Mouse (Mus musculus) lung, embryonic 14.5 days (tissue): ENCODE data around the gene Tm4sf5. TPM values are rescaled to one million over a fixed set of nuclear protein-coding genes. Genes with fewer than 3 reads are reported as not detected.
"Not testable (repeated sequence)": the region's sequence is repeated elsewhere in the genome, so short reads cannot be mapped to it uniquely, and the experiment has no call there.

ENCODE experiments used
- ATAC-seq: fragments of 200-750 bp; cut with Nextera tagmentation; 2 replicates; pipeline ENCODE4 v1.8.0; 2017; ENCODE audit warnings: mild to moderate bottlenecking, moderate TSS enrichment, moderate library complexity; ENCODE audit not compliant: insufficient read depth
- DNase-seq: peaks from one replicate; pipeline ENCODE4 v3.0.0-alpha.2; 2015
- H3K27ac ChIP-seq: fragments of 300-500 bp; sonication (generic); 2 replicates; pipeline ENCODE4 v1.5.1; 2014; ENCODE audit warnings: low read depth, mild to moderate bottlenecking, moderate library complexity
- H3K27me3 ChIP-seq: fragments of 300-500 bp; sonication (generic); 2 replicates; pipeline ENCODE4 v1.6.1; 2014; ENCODE audit warnings: low read length, control low read depth; ENCODE audit not compliant: insufficient read depth
- H3K36me3 ChIP-seq: fragments of 300-500 bp; sonication (generic); 2 replicates; pipeline ENCODE4 v1.6.1; 2014; ENCODE audit warnings: control low read depth; ENCODE audit not compliant: insufficient read depth
- H3K4me1 ChIP-seq: fragments of 300-500 bp; sonication (generic); 2 replicates; pipeline ENCODE4 v1.6.1; 2014; ENCODE audit warnings: antibody characterized with exemption, control low read depth; ENCODE audit not compliant: insufficient read depth
- H3K4me2 ChIP-seq: fragments of 300-500 bp; sonication (generic); 2 replicates; pipeline ENCODE4 v1.6.1; 2014; ENCODE audit warnings: mild to moderate bottlenecking
- H3K4me3 ChIP-seq: fragments of 300-500 bp; sonication (generic); 2 replicates; pipeline ENCODE4 v1.5.1; 2014; ENCODE audit warnings: low read depth, low read length
- H3K9ac ChIP-seq: fragments of 300-500 bp; sonication (generic); 2 replicates; pipeline ENCODE4 v1.6.1; 2014
- H3K9me3 ChIP-seq: fragments of 300-500 bp; sonication (generic); 2 replicates; pipeline ENCODE4 v1.6.1; 2016; ENCODE audit warnings: low read depth, low read length, control low read depth
- CTCF ChIP-seq: IDR thresholded peaks from 2 replicates; pipeline ENCODE4 v1.5.1; 2016; ENCODE audit warnings: antibody characterized with exemption, low read depth
- WGBS: fragments of 180-500 bp; shearing (Covaris S2); extraction: QIAGEN DNeasy Blood & Tissue Kit; methylation state at CpG from one replicate; pipeline ENCODE4 v1.1.7; 2014; 5-methylcytosine and 5-hydroxymethylcytosine counted together
- polyA plus RNA-seq: library from polyadenylated mRNA; unstranded; fragments of >200 nt; fragmentation: Nextera tagmentation; extraction: Ambion mirVana; gene quantifications from 2 replicates; pipeline ENCODE4 v1.2.1, GENCODE M21; 2014

Tm4sf5 gene
- polyA plus RNA-seq, 1 experiment from 2014 or later, result 1.2 TPM

GRCm38 (mm10) chr11:70526211-70526610, 21.2 kb downstream of the Tm4sf5 start:
- Histone ChIP-seq H3K9me3 (no peaks in the 10 kb centered on the region), H3K4me1 (peaks cover 4% of the 10 kb centered on the region; the same call in 1 of the 2 replicates), H3K27me3 (no peaks in the 10 kb centered on the region), H3K4me2 (peak overlapping the region; percentile 86), H3K36me3 (peaks cover 32% of the 10 kb centered on the region), H3K9ac (peak overlapping the region; percentile 73), H3K27ac (no peak overlapping the region), H3K4me3 (peak overlapping the region; percentile 75)
- WGBS, result 84% methylated on average over 12 of the region's 12 CpGs
- DNase-seq (no peak), ATAC-seq (no peak)
- no peak for TF ChIP-seq CTCF

- H3K9ac ChIP-seq, result no peak overlapping the region
- H3K4me2 ChIP-seq, result no peak overlapping the region
- no peaks in the 10 kb centered on the region for H3K9me3 ChIP-seq
- 79% methylated on average over 7 of the region's 7 CpGs for WGBS
- no peak overlapping the region for H3K27ac ChIP-seq
- ATAC-seq (no peak), DNase-seq (no peak)
- peaks cover 4% of the 10 kb centered on the region; the same call in 1 of the 2 replicates for H3K4me1 ChIP-seq
- peaks cover 32% of the 10 kb centered on the region for H3K36me3 ChIP-seq
- H3K27me3 ChIP-seq, result no peaks in the 10 kb centered on the region
- no peak overlapping the region for H3K4me3 ChIP-seq
- no peak for TF ChIP-seq CTCF
Measured at GRCm38 (mm10) chr11:70528610-70529009, 23.6 kb downstream of the Tm4sf5 start.

- WGBS, result 72% methylated on average over 2 of the region's 2 CpGs
- H3K27me3 ChIP-seq, ATAC-seq, H3K9me3 ChIP-seq, DNase-seq, H3K4me2 ChIP-seq, H3K4me3 ChIP-seq, H3K4me1 ChIP-seq, H3K27ac ChIP-seq, H3K9ac ChIP-seq: not testable (repeated sequence)
- peaks cover 32% of the 10 kb centered on the region for H3K36me3 ChIP-seq
- TF ChIP-seq CTCF, result peak; percentile 3; the same call in 1 of the 2 replicates
Measured at GRCm38 (mm10) chr11:70531065-70531464, 26.0 kb downstream of the Tm4sf5 start.

GRCm38 (mm10) chr11:70532839-70533238, 27.8 kb downstream of the Tm4sf5 start, which contains the start of gene Gm40193:
Gene Gm40193, minus strand, starts transcription at chr11:70532939.
- Histone ChIP-seq H3K4me3 (no peak within 1 kb of the TSS), H3K4me1 (no peaks in the 10 kb centered on the region), H3K9me3 (no peaks in the 10 kb centered on the region), H3K27me3 (no peaks in the 10 kb centered on the region), H3K27ac (no peak within 1 kb of the TSS), H3K36me3 (peaks cover 14% of the 10 kb centered on the region), H3K9ac (no peak within 1 kb of the TSS), H3K4me2 (no peak within 1 kb of the TSS)
- 76% methylated on average over 6 of the region's 6 CpGs for WGBS
- ATAC-seq (no peak), DNase-seq (no peak)
- no peak for TF ChIP-seq CTCF

- Histone ChIP-seq H3K4me3 (peak overlapping the region; percentile 57), H3K27ac (no peak overlapping the region; the same call in 1 of the 2 replicates), H3K4me1 (no peaks in the 10 kb centered on the region), H3K9me3 (no peaks in the 10 kb centered on the region), H3K4me2 (peak overlapping the region; percentile 77), H3K36me3 (no peaks in the 10 kb centered on the region), H3K27me3 (peaks cover 8% of the 10 kb centered on the region; the same call in 1 of the 2 replicates), H3K9ac (peak overlapping the region; percentile 68)
- WGBS, result 15% methylated on average over 9 of the region's 9 CpGs
- no peak for TF ChIP-seq CTCF
- DNase-seq (peak; percentile 3), ATAC-seq (no peak)
Measured at GRCm38 (mm10) chr11:70539423-70539822, 34.4 kb downstream of the Tm4sf5 start.

- no peaks in the 10 kb centered on the region for H3K9me3 ChIP-seq
- under 1% methylated on average over 53 of the region's 65 CpGs for WGBS
- H3K4me2 ChIP-seq, result peak within 1 kb of the TSS; percentile 77
- peak; percentile 93 for DNase-seq
- peaks cover 8% of the 10 kb centered on the region; the same call in 1 of the 2 replicates for H3K27me3 ChIP-seq
- no peaks in the 10 kb centered on the region for H3K4me1 ChIP-seq
- H3K27ac ChIP-seq, result peak within 1 kb of the TSS; percentile 54; the same call in 1 of the 2 replicates
- peak within 1 kb of the TSS; percentile 57 for H3K4me3 ChIP-seq
- peak; percentile 98 for ATAC-seq
- TF ChIP-seq CTCF, result peak; percentile 65
- H3K36me3 ChIP-seq, result no peaks in the 10 kb centered on the region
- H3K9ac ChIP-seq, result peak within 1 kb of the TSS; percentile 68
Measured at GRCm38 (mm10) chr11:70539877-70540587, 35.0 kb downstream of the Tm4sf5 start, which contains the start of gene Pld2. Gene Pld2, plus strand, starts transcription at chr11:70540064.

GRCm38 (mm10) chr11:70540928-70541327, 35.9 kb downstream of the Tm4sf5 start:
- no peak for DNase-seq
- Histone ChIP-seq H3K9ac (peak overlapping the region; percentile 68), H3K4me1 (no peaks in the 10 kb centered on the region), H3K9me3 (no peaks in the 10 kb centered on the region), H3K36me3 (no peaks in the 10 kb centered on the region), H3K4me2 (peak overlapping the region; percentile 77), H3K4me3 (peak overlapping the region; percentile 57), H3K27me3 (peaks cover 8% of the 10 kb centered on the region; the same call in 1 of the 2 replicates), H3K27ac (no peak overlapping the region)
- WGBS, result 83% methylated on average over 7 of the region's 7 CpGs
- ATAC-seq, result no peak
- no peak for TF ChIP-seq CTCF
